Mouse (Mus musculus): ENCODE data around the gene Lmbrd2.

- TF ChIP-seq POLR2A (IDR thresholded peaks at IDR 0.05; ENCODE audit: insufficient read length, low read depth) (no peak), USF1 (IDR thresholded peaks at IDR 0.05; ENCODE audit: low read depth) (no peak), POLR2AphosphoS2 (IDR thresholded peaks at IDR 0.05; ENCODE audit: insufficient read length, low read depth) (no peak), E2F4 (IDR thresholded peaks at IDR 0.05; ENCODE audit: insufficient read depth) (no peak), MYOD1 (IDR thresholded peaks at IDR 0.05; ENCODE audit: control insufficient read depth in 1 of 3, insufficient read length in 2 of 3, low read depth in 2 of 3) (no peak), MAX (IDR thresholded peaks at IDR 0.05; ENCODE audit: low read depth) (no peak), MYOG (IDR thresholded peaks at IDR 0.05; ENCODE audit: control insufficient read depth in 1 of 3, insufficient read depth in 1 of 3, insufficient read length in 2 of 3, low read depth in 2 of 3) (no peak)
These were observed 22.3 kb downstream of the Lmbrd2 start for GRCm38 (mm10) chr15:9162557-9163070.
